Mouse (Mus musculus): ENCODE data around the gene Fgfrl1.
A peak's percentile ranks its signal among the peaks of the same experiment; 100 is the strongest.

The Fgfrl1 gene

GRCm38 (mm10) chr5:108692271-108692670, at the start of gene Fgfrl1:
TSS of gene Fgfrl1 (plus strand) at chr5:108692382.
- peak; percentile 70 for DNase-seq (ENCODE audit: low spot score)

DNA sequence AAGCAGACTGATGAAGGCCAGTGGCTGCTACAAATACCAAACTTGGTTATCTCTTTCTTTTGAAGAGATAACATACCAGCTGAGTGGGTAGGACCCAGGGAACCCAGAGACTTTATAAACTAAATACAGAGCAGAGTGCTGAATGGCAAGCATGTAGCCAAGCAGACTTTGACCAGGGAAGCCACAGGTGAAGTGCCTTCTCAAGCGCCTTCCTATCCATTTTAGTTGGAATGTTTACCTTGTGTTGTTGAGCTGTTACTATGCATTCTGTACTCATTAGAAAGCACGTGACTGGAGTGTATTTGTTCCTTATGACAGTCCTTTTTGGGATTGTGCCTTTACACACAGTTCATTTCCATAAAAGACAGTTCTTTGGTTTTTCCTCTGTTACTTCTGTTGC, 48.5 kb upstream of the Fgfrl1 start:
- DNase-seq (ENCODE audit: low spot score): no peak

- peak; percentile 12 for DNase-seq (ENCODE audit: low spot score)
Measured at GRCm38 (mm10) chr5:108645651-108646342, 46.4 kb upstream of the Fgfrl1 start.

DNA sequence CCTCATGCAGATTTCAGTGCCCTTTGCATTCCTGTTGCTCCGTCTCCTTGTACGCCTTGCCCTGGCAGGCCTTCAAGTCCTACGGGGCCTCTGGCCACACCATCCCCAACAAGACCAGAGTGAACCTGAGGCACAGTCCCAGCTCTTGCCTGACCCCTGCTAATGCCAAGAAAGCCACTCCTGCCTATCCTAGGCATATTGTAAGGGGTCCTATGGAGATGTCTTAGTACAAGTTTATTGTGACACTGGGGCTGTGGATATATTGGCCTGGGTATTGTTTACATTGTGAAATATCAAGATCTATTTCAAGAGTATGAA, 45.9 kb upstream of the Fgfrl1 start:
- DNase-seq (ENCODE audit: low spot score): no peak

GRCm38 (mm10) chr5:108647311-108647710, 44.9 kb upstream of the Fgfrl1 start:
- DNase-seq (ENCODE audit: low spot score): no peak

DNA sequence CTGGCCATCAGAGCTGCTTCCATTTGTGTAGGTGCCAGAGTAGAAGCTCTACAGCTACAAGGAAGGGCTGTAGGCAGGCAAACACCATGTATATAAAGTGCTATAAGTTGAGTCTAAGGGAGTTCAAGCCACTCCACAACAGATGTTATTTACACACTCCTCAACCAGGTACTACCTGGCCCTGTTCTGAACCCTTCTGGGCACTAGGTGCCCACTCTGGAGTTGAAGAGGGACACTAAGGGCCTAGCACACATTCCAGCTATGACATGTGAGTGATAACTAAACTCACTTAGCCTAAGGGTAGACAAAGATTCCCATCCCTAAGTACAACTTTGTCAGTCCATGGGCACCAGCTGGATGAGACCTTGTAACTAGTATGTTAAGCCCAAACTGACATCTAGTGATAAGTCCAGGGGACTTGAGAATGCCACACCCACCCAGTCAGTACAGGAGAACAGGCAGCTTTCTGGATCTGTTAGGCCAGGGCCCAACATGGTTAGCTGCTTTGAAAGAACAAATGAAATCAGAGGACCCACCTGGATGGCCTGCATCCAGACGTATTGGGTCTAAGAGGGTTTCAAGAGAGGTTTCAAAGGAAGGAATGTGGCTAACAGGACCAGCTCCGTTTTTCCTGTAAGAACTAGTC, 44.2 kb upstream of the Fgfrl1 start:
- no peak for DNase-seq (ENCODE audit: low spot score)

GRCm38 (mm10) chr5:108648937-108649576, 43.1 kb upstream of the Fgfrl1 start:
- DNase-seq (ENCODE audit: low spot score): no peak

- DNase-seq (ENCODE audit: low spot score): no peak
Measured at GRCm38 (mm10) chr5:108650341-108650740, 41.8 kb upstream of the Fgfrl1 start.

GRCm38 (mm10) chr5:108651136-108651720, 41.0 kb upstream of the Fgfrl1 start:
- no peak for DNase-seq (ENCODE audit: low spot score)

GRCm38 (mm10) chr5:108651823-108652222, 40.4 kb upstream of the Fgfrl1 start:
- DNase-seq (ENCODE audit: low spot score): peak; percentile 83

- DNase-seq (ENCODE audit: low spot score): no peak
Measured at GRCm38 (mm10) chr5:108653341-108653740, 38.8 kb upstream of the Fgfrl1 start.

- no peak for DNase-seq (ENCODE audit: low spot score)
Measured at GRCm38 (mm10) chr5:108654444-108654990, 37.7 kb upstream of the Fgfrl1 start.

- DNase-seq (ENCODE audit: low spot score): no peak
Measured at GRCm38 (mm10) chr5:108655381-108655780, 36.8 kb upstream of the Fgfrl1 start.

GRCm38 (mm10) chr5:108655891-108656650, 36.1 kb upstream of the Fgfrl1 start:
- DNase-seq (ENCODE audit: low spot score): no peak

DNA sequence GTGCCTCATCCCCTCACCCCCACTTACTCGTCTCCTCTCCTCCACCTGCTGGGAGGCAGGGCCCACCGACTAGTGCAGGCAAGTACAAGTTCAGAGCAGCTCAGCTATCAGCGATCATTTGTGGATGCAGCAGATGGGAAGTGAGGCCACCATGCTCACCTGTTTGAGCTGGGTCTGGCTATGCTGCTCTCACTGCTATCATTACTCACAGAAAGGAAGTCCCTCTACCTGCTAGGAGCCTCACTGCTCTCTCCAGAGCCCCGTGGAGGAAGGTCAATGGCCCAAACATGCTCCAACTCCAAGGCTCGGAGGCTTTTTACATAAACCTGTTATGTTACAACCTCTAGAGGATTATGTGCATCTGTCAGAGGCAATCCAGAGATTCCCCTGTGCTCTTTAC, 34.8 kb upstream of the Fgfrl1 start:
- no peak for DNase-seq (ENCODE audit: low spot score)

DNA sequence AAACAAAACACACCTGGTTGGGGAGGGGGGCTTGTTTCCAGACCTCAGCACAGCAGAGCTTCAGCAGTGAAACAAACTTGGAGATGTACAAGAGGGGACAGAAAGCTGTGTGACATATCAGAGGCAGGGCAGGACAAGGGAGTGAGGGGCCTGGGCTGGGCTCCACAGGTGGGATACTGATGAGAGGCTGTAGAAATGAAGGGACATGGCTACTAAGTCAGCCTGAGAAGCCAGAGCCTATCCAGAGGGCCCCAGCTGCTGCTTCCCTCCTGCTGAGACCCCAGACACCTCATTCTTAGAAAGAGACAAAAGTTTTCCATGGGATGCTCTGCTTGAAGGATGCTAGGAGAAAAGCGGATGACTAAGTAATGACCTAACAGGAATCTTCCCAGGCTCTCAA, 33.6 kb upstream of the Fgfrl1 start:
- no peak for DNase-seq (ENCODE audit: low spot score)

GRCm38 (mm10) chr5:108659698-108660631, 32.2 kb upstream of the Fgfrl1 start, which contains the start of gene Idua:
TSS of gene Idua (plus strand) at chr5:108660331.
- no peak for DNase-seq (ENCODE audit: low spot score)

- DNase-seq (ENCODE audit: low spot score): peak; percentile 63
Measured at GRCm38 (mm10) chr5:108660632-108661268, 31.4 kb upstream of the Fgfrl1 start.

GRCm38 (mm10) chr5:108662772-108663171, 29.4 kb upstream of the Fgfrl1 start:
- DNase-seq (ENCODE audit: low spot score): no peak

GRCm38 (mm10) chr5:108665066-108665465, 27.1 kb upstream of the Fgfrl1 start:
- no peak for DNase-seq (ENCODE audit: low spot score)
